Comparison of ENCODE assay signal across 9 mouse cellular contexts in the genomic region with DNA sequence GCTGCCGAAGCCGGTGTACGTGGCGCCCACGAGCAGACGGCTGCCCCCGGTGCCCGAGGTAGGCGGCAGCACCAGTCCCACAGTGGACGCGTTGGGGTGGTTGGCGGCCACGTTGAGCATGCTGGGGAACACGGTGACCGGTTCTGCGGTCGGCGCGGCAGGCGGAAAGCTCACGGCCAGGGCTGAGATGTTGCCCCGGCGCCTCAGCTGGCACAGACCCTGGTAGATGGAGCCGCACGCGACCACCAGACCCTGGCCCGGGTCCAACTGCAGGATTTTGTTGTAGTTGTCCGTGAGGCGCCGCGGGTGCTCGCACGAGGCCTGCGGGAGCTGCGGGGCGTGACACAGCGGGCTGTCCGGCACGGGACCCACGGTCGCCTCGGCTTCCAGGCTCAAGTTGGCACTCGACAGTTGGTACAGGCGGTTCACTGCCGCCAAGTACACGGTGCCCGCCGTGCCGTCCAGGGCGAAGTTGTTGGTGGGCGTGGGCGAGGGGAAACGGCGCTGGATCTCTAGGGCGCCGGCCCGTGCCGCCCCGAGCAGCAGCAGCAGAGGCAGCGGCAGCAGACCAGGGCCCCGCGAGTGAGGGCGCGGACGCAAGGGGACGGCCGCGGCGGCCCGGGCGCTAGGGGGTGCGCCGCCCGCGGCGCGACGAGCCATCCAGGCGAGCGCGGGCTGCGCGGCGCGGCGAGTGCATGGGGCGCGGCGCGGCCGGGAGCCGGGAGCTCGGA. TPM values are rescaled to one million over a fixed set of nuclear protein-coding genes. Genes with fewer than 3 reads are reported as not detected.
DNase-seq lines count a peak whose midpoint lies in the region; ATAC-seq and TF ChIP-seq lines count a peak whose summit lies in the region.
"Had no signal": no experiment of that assay in that cellular context is flagged by ENCODE, and none has a peak within 500 bp of the region (broad histone marks: within the 10 kb centered on the region; RNA-seq: fewer than 3 reads in every experiment).

No protein-coding gene starts in this region.

- H3K27me3 ChIP-seq in lung, embryonic 15.5 days: peaks cover 26% of the 10 kb centered on the region
- H3K27me3 ChIP-seq in hindbrain, embryonic 14.5 days (ENCODE audit: control insufficient read depth, insufficient read depth, low read length): peaks cover 38% of the 10 kb centered on the region

- TF ChIP-seq POLR2A in cortical plate, adult 2 months (IDR thresholded peaks at IDR 0.05; ENCODE audit: extremely low read depth, insufficient read depth, low read length): no peak

- H3K36me3 ChIP-seq in lung, embryonic 15.5 days: no peaks in the 10 kb centered on the region
- no peaks in the 10 kb centered on the region for H3K36me3 ChIP-seq in hindbrain, embryonic 14.5 days (replicated peaks; ENCODE audit: control insufficient read depth, insufficient read depth)

- peak overlapping the region; percentile 60 for H3K4me3 ChIP-seq in lung, embryonic 15.5 days
- peak overlapping the region; percentile 81 for H3K4me3 ChIP-seq in cortical plate, adult 2 months (ENCODE audit: insufficient read depth, low read length)
- H3K4me3 ChIP-seq in hindbrain, embryonic 14.5 days (replicated peaks; ENCODE audit: low read length): peak overlapping the region; percentile 47

- DNase-seq in CD4-positive, CD25-positive, alpha-beta regulatory T cell, adult 2 months (ENCODE audit: low read depth, low spot score): peak; percentile 47
- DNase-seq in lung, postnatal 14 days: no peak
- DNase-seq in hindbrain, embryonic 14.5 days (ENCODE audit: low spot score): no peak
- DNase-seq in left cerebral cortex, postnatal 14 days (ENCODE audit: low spot score in 2 of 2): no peak

- peak overlapping the region; percentile 95 for H3K27ac ChIP-seq in lung, embryonic 15.5 days
- peak overlapping the region; percentile 82 for H3K27ac ChIP-seq in cortical plate, adult 2 months (ENCODE audit: insufficient read depth, low read length)
- H3K27ac ChIP-seq in hindbrain, embryonic 14.5 days: peak overlapping the region; percentile 17; the same call in 1 of the 2 replicates

- under 1% methylated on average over 79 of the region's 93 CpGs for WGBS in lung, embryonic 15.5 days
- WGBS in hindbrain, embryonic 14.5 days: 1% methylated on average over 93 of the region's 93 CpGs

- intact Hi-C loops in left cerebral cortex, postnatal 14 days (cut with DNase I): loop anchor here (5.0 kb wide), 1 partner anchor 142 kb away; the partner anchor contains the start of genes Ift122 and Mbd4

- TF ChIP-seq CTCF in cortical plate, adult 2 months (IDR thresholded peaks at IDR 0.05; ENCODE audit: extremely low read depth, insufficient read depth, low read length): no peak

- H3K9ac ChIP-seq in lung, embryonic 15.5 days: peak overlapping the region; percentile 75
- H3K9ac ChIP-seq in hindbrain, embryonic 14.5 days: peak overlapping the region; percentile 54

- H3K4me2 ChIP-seq in lung, embryonic 15.5 days: peak overlapping the region; percentile 86
- peak overlapping the region; percentile 84 for H3K4me2 ChIP-seq in hindbrain, embryonic 14.5 days (replicated peaks)

- ATAC-seq in CD4-positive, CD25-positive, alpha-beta regulatory T cell, adult 4 months: no peak
- ATAC-seq in lung, embryonic 15.5 days (ENCODE audit: borderline replicate concordance, extremely low read depth, low FRiP score, low TSS enrichment): no peak
- peak; percentile 16 for ATAC-seq in hindbrain, embryonic 14.5 days (ENCODE audit: low FRiP score)
- ATAC-seq in megakaryocyte progenitor cell, adult 5-6 weeks (replicated peaks; ENCODE audit: poor library complexity): peak; percentile 3; the same call in 1 of the 2 replicates

- no peaks in the 10 kb centered on the region for H3K9me3 ChIP-seq in lung, embryonic 15.5 days
- no peaks in the 10 kb centered on the region for H3K9me3 ChIP-seq in hindbrain, embryonic 14.5 days (ENCODE audit: control insufficient read depth, low read length)

- peaks cover 76% of the 10 kb centered on the region for H3K4me1 ChIP-seq in lung, embryonic 15.5 days
- peaks cover 7% of the 10 kb centered on the region for H3K4me1 ChIP-seq in cortical plate, adult 2 months (ENCODE audit: control insufficient read depth, insufficient read depth, low read length)
- peaks cover 7% of the 10 kb centered on the region; the same call in 1 of the 2 replicates for H3K4me1 ChIP-seq in hindbrain, embryonic 14.5 days (replicated peaks; ENCODE audit: control insufficient read depth, insufficient read depth, low read length)

RNA-seq across cellular contexts. Expression of gene Plxnd1, which starts 0.5 kb away (rescaled TPM):
- 1 to 10 TPM; 4.7 to 6.2 TPM for polyA plus RNA-seq in CD4-positive, CD25-positive, alpha-beta regulatory T cell, adult 4 months (2017; shearing (Covaris generic))
- polyA plus RNA-seq in lung, embryonic 15.5 days (2015; fragmentation: Nextera tagmentation; extraction: Ambion mirVana): 49.2 and 53.5 TPM in 2 replicates
- 103 and 115 TPM in 2 replicates for polyA plus RNA-seq in cortical plate, adult 2 months (2012; rRNA removed)
- 11.6 and 14.7 TPM in 2 replicates for polyA plus RNA-seq in hindbrain, embryonic 14.5 days (2014; fragmentation: Nextera tagmentation; extraction: Ambion mirVana)
- 51.5 and 70.9 TPM in 2 replicates for total RNA-seq in megakaryocyte progenitor cell, adult 5-6 weeks (2015)
- 33.9 and 43.9 TPM in 2 replicates for total RNA-seq in megakaryocyte progenitor cell, adult 5-6 weeks (2017)
- total RNA-seq in left cerebral cortex, postnatal 14 days (2021): 100 to 1,000 TPM; 156 to 174 TPM

RNA-seq across cellular contexts. Expression of gene H1foo, which starts 49.6 kb away (rescaled TPM):
- polyA plus RNA-seq in CD4-positive, CD25-positive, alpha-beta regulatory T cell, adult 4 months (2017; shearing (Covaris generic)): not detected
- polyA plus RNA-seq in lung, embryonic 15.5 days (2015; fragmentation: Nextera tagmentation; extraction: Ambion mirVana): not detected in 2 replicates
- not detected in 2 replicates for polyA plus RNA-seq in cortical plate, adult 2 months (2012; rRNA removed)
- not detected in 2 replicates for polyA plus RNA-seq in hindbrain, embryonic 14.5 days (2014; fragmentation: Nextera tagmentation; extraction: Ambion mirVana)
- not detected in 2 replicates for total RNA-seq in megakaryocyte progenitor cell, adult 5-6 weeks (2015)
- total RNA-seq in megakaryocyte progenitor cell, adult 5-6 weeks (2017): not detected in 2 replicates
- total RNA-seq in left cerebral cortex, postnatal 14 days (2021): not detected
- total RNA-seq: heart, postnatal 14 days had no signal

Comparison
In these comparisons a context has a peak if more than half of its experiments do, and no peak if none do; other contexts are left out.
1. ATAC-seq: peak in hindbrain, embryonic 14.5 days (single experiment) and megakaryocyte progenitor cell, adult 5-6 weeks (single experiment); none in CD4-positive, CD25-positive, alpha-beta regulatory T cell, adult 4 months (single experiment) and lung, embryonic 15.5 days (single experiment).
2. H3K27ac ChIP-seq: peak in every context shown above with its lines; median percentile 95 in lung, embryonic 15.5 days; 82 in cortical plate, adult 2 months; 17 in hindbrain, embryonic 14.5 days.
3. Peak in every context shown above with its lines, with median percentiles within 50 percentile points of each other: H3K4me3 ChIP-seq.